ENCODE assay signal across 9 mouse cellular contexts in the genomic region with DNA sequence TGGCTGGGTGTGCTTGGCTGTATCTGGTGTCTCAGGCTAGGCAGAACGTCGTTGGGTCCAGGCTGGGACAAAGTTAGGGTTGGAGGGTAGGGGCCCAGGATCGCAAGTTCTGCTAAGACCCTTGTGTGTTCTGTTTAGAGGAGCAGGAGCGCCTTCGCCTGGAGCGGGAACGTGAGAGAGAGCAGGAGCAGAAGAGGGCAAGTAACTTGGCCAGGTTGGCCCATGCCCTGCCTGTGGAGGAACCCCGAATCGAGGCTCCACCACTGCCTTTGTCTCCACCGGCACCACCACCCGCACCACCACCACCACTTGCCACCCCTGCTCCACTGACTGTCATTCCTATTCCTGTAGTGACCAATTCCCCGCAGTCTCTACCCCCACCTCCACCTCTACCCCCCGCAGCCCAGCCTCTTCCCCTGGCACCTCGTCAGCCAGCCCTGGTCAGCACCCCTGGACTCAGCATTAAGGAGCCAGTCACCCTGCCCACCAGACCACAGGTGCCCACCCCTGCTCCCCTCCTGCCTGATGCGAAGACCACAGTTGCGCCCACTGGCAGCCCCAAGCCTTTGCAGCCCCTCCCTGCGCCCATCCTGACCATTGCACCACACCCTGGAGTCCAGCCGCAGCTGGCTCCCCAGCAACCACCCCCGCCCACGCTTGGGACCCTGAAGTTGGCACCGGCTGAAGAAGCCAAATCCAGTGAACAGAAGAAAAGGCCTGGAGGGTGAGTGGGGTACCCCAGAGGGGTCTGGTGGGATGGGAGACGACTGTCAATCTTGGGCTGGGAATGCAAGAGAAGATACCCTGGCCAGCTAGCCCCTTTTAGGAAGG. TPM values are rescaled to one million over a fixed set of nuclear protein-coding genes. Genes with fewer than 3 reads are reported as not detected.
DNase-seq lines count a peak whose midpoint lies in the region; ATAC-seq and TF ChIP-seq lines count a peak whose summit lies in the region.
"Had no signal": no experiment of that assay in that cellular context is flagged by ENCODE, and none has a peak within 500 bp of the region (broad histone marks: within the 10 kb centered on the region; RNA-seq: fewer than 3 reads in every experiment).

No protein-coding gene starts in this region.

- ATAC-seq in intestine, embryonic 16.5 days, result no peak
- ATAC-seq in intestine, embryonic 15.5 days, result no peak

- 0 out of 2 replicates have a peak overlapping the region, but pooled peaks have one; percentile 71 for H3K9ac ChIP-seq in intestine, embryonic 16.5 days (ENCODE audit: low read depth, low read length)
- H3K9ac ChIP-seq in intestine, embryonic 15.5 days, result no peak overlapping the region

- no peak overlapping the region for H3K4me2 ChIP-seq in intestine, embryonic 16.5 days (ENCODE audit: low read depth, low read length)
- H3K4me2 ChIP-seq in intestine, embryonic 15.5 days (replicated peaks), result no peak overlapping the region
- H3K4me2 ChIP-seq in myocyte (ENCODE audit: low read depth), result peak overlapping the region; percentile 98

- peaks cover 49% of the 10 kb centered on the region for H3K79me2 ChIP-seq in myocyte (ENCODE audit: control insufficient read depth, insufficient read depth)

- 0 out of 2 replicates have a peak, but pooled peaks have one; percentile 6 for TF ChIP-seq POLR2A in testis, adult 2 months (IDR thresholded peaks at IDR 0.05; ENCODE audit: control insufficient read depth, low read depth, low read length)
- no peak for TF ChIP-seq POLR2A in myocyte (IDR thresholded peaks at IDR 0.05; ENCODE audit: insufficient read length, low read depth)

- peaks cover 45% of the 10 kb centered on the region for H3K4me1 ChIP-seq in intestine, embryonic 16.5 days (ENCODE audit: control insufficient read depth, insufficient read depth, low read length)
- peaks cover 43% of the 10 kb centered on the region for H3K4me1 ChIP-seq in intestine, embryonic 15.5 days (replicated peaks)
- H3K4me1 ChIP-seq in testis, adult 2 months (ENCODE audit: control insufficient read depth, insufficient read depth, low read length), result peaks cover 67% of the 10 kb centered on the region

- TF ChIP-seq CTCF in testis, adult 2 months (IDR thresholded peaks at IDR 0.05; ENCODE audit: control insufficient read depth, insufficient read depth, insufficient replicate concordance, low read depth, low read length), result no peak

- H3K27ac ChIP-seq in intestine, embryonic 16.5 days (ENCODE audit: low read length), result no peak overlapping the region
- H3K27ac ChIP-seq in intestine, embryonic 15.5 days, result no peak overlapping the region
- no peak overlapping the region for H3K27ac ChIP-seq in testis, adult 2 months (ENCODE audit: control insufficient read depth, insufficient read depth, low read depth, low read length)

- no peaks in the 10 kb centered on the region for H3K36me3 ChIP-seq in intestine, embryonic 16.5 days (ENCODE audit: control insufficient read depth, insufficient read depth, low read length)
- no peaks in the 10 kb centered on the region for H3K36me3 ChIP-seq in intestine, embryonic 15.5 days
- H3K36me3 ChIP-seq in testis, adult 2 months (ENCODE audit: control insufficient read depth, insufficient read depth, low read length), result no peaks in the 10 kb centered on the region
- no peaks in the 10 kb centered on the region for H3K36me3 ChIP-seq in myocyte (ENCODE audit: control insufficient read depth, insufficient read depth)

- H3K9me3 ChIP-seq in intestine, embryonic 16.5 days (ENCODE audit: control insufficient read depth, low read length), result no peaks in the 10 kb centered on the region
- no peaks in the 10 kb centered on the region for H3K9me3 ChIP-seq in intestine, embryonic 15.5 days

- H3K27me3 ChIP-seq in intestine, embryonic 16.5 days (replicated peaks; ENCODE audit: control insufficient read depth, insufficient read depth, low read length), result no peaks in the 10 kb centered on the region
- H3K27me3 ChIP-seq in intestine, embryonic 15.5 days (replicated peaks), result no peaks in the 10 kb centered on the region
- no peaks in the 10 kb centered on the region for H3K27me3 ChIP-seq in testis, adult 2 months (ENCODE audit: control insufficient read depth, insufficient read depth, low read length)
- no peaks in the 10 kb centered on the region for H3K27me3 ChIP-seq in myocyte (ENCODE audit: control insufficient read depth, insufficient read depth, insufficient read length)

- H3K4me3 ChIP-seq in intestine, embryonic 16.5 days (ENCODE audit: low read length), result no peak overlapping the region
- H3K4me3 ChIP-seq in intestine, embryonic 15.5 days (replicated peaks), result no peak overlapping the region
- peak overlapping the region; percentile 95 for H3K4me3 ChIP-seq in testis, adult 2 months (ENCODE audit: control insufficient read depth, low read depth, low read length)
- H3K4me3 ChIP-seq in myocyte, result no peak overlapping the region

- peak; percentile 79 for DNase-seq in cerebellum, adult 11-12 months
- no peak for DNase-seq in cerebellum, postnatal 36 days
- DNase-seq in testis, postnatal 14 days (ENCODE audit: low spot score), result no peak
- DNase-seq in layer of hippocampus, postnatal 25 days (ENCODE audit: extremely low spot score in 1 of 2, low spot score in 1 of 2), result no peak
- DNase-seq: kidney, adult 8-10 months had no signal

- H3ac ChIP-seq in myocyte (ENCODE audit: control insufficient read depth, insufficient read length), result no peak overlapping the region

- WGBS in intestine, embryonic 16.5 days, result 93% methylated on average over 22 of the region's 22 CpGs
- 90% methylated on average over 22 of the region's 22 CpGs for WGBS in intestine, embryonic 15.5 days

TF ChIP-seq in myocyte, 11 proteins besides CTCF, POLR2A, EP300 and RAD21:
- no peak for TF ChIP-seq USF1 (IDR thresholded peaks at IDR 0.05; ENCODE audit: low read depth)
- peak in 2 of 3 experiments; percentile 50 to 79 for TF ChIP-seq MYOG (IDR thresholded peaks at IDR 0.05; ENCODE audit: control insufficient read depth in 1 of 3, insufficient read depth in 1 of 3, insufficient read length in 2 of 3, low read depth in 2 of 3)
- peak in 1 of 3 experiments; percentile 64 for TF ChIP-seq MYOD1 (IDR thresholded peaks at IDR 0.05; ENCODE audit: control insufficient read depth in 1 of 3, insufficient read length in 2 of 3, low read depth in 2 of 3)

RNA-seq across cellular contexts. Expression of gene Mnt, which starts 5.7 kb away (rescaled TPM):
- 3.1 and 4.0 TPM in 2 replicates for polyA plus RNA-seq in intestine, embryonic 16.5 days (2015; fragmentation: Nextera tagmentation; extraction: Ambion mirVana)
- polyA plus RNA-seq in intestine, embryonic 15.5 days (2015; fragmentation: Nextera tagmentation; extraction: Ambion mirVana), result 4.8 and 5.0 TPM in 2 replicates
- polyA plus RNA-seq in testis, adult 2 months (2012; rRNA removed), result 42.6 and 44.0 TPM in 2 replicates
- polyA plus RNA-seq in myocyte (2012; fragmentation: generic; extraction: Trizol), result 12.7 TPM
- total RNA-seq in layer of hippocampus, postnatal 25 days (2021), result 10 to 100 TPM; 28.9 to 34.4 TPM
